Mouse (Mus musculus) kidney, adult 8-10 months (tissue): ENCODE measurements around the gene Hs3st4.
A peak's percentile ranks its signal among the peaks of the same experiment; 100 is the strongest.

ENCODE experiments used
- DNase-seq, 2 experiments: peaks; one replicate each; pipeline ENCODE4 v3.0.0; 2022

Gene Hs3st4

DNA sequence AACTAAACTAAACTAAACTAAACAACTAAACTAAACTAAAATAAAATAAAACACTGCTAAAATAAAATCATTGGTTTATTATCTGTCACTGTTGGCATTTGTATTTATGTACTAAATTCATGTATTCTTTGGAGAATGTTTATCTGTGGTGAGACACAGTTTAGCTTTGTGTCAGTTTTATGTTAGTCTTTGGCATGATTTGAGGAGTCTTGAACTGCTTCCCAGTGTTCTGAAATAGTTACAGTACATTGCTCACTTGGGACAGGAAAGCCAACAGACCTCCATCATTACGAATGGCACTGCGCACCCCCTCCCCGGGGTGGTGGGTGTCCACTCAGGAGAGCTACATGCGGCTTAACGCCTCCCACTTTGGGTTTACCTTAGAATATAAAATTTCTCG is 158.6 kb downstream of the Hs3st4 start:
- no peak for DNase-seq

GRCm38 (mm10) chr7:124150901-124151300 is 168.2 kb downstream of the Hs3st4 start:
- DNase-seq = no peak

DNA sequence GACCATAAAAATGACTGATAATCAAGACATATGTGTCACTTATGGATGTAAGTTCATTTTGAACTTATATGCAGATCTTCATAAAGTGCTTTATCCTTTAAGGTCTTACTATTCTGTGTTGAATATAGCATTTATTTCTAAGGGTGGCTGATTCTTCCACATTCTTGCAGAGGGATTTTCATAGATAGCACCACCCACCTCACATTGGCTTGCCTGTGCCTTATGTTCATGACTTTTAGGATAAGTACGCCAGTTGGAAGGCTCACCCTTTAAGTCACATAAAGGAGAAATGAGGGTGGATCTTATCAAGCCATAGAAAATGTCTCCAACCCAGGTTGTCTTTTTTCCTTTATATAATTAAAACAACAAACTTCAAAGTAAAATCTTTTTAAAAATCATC is 180.6 kb downstream of the Hs3st4 start:
- DNase-seq = no peak

DNA sequence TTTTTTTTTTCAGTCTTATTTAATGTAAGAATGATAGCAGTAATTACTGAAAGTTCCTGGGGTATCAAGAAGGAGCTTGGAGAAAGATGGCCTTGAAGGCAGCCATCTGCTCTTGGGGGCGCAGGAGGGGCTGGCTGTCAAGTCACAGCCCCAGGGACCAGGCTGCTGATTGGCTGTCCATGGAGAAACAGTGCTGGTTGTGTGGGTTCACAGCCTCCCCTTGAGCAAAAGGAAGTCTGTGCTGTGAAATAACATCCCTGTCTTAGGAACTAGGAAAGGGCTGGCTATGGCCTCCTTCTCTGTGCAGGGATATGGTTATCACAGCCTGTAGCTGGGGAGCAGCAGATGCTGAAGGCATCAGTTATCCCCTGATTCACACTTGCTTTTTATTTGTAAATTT is 183.6 kb downstream of the Hs3st4 start:
- DNase-seq = no peak

- no peak for DNase-seq
Measured at GRCm38 (mm10) chr7:124168796-124169195, 186.1 kb downstream of the Hs3st4 start.

DNA sequence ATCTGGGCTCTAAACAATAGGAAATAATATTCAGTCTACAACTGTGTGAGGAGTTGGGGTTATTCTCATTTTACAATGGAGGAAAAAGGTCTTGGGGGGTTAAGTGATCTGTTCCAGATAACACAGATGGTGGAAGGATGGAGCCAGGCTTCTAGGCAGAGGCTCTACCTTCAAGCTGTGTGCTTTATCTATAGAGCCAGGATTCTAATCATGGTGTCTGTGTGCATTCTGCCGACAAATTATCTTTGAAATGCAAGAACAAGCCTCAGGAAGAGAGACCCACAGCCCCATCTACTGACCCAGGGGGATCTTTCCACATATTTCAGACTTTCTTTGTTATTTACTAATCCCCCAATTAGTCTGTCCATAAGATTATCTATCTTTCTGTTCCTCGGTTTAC is 187.3 kb downstream of the Hs3st4 start:
- no peak for DNase-seq

DNA sequence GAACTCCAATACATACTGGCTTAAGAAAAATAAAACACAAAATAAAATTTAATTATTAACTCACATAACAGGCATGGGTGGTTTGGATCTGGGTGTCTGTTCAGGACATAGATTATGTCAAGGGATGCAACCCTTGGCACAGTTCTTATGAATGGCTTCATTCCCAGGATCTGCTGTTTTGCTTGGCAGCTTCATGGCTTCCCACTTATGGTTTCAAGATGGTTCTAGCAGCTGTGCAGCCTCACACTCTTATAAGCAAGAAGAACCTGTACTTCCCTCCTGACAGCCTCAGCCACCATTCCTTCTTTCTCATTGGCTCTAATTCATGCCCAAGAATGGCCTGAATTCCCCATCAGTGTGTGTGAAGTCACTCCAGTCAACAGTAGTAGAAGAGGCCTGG is 189.3 kb downstream of the Hs3st4 start:
- peak in 1 of 2 experiments; percentile 53 for DNase-seq

GRCm38 (mm10) chr7:124180926-124181325 is 198.3 kb downstream of the Hs3st4 start:
- DNase-seq = no peak

GRCm38 (mm10) chr7:124184693-124185092 is 202.0 kb downstream of the Hs3st4 start:
- DNase-seq = no peak

- no peak for DNase-seq
Measured at GRCm38 (mm10) chr7:124198811-124199570, 216.3 kb downstream of the Hs3st4 start.

GRCm38 (mm10) chr7:124216921-124217320 is 234.3 kb downstream of the Hs3st4 start:
- DNase-seq = no peak

- no peak for DNase-seq
Measured at GRCm38 (mm10) chr7:124220556-124220955, 237.9 kb downstream of the Hs3st4 start.

- DNase-seq = no peak
Measured at GRCm38 (mm10) chr7:124237896-124238670, 255.4 kb downstream of the Hs3st4 start.

- DNase-seq = no peak
Measured at GRCm38 (mm10) chr7:124239903-124240647, 257.4 kb downstream of the Hs3st4 start.

GRCm38 (mm10) chr7:124249838-124250237 is 267.2 kb downstream of the Hs3st4 start:
- DNase-seq = no peak

DNA sequence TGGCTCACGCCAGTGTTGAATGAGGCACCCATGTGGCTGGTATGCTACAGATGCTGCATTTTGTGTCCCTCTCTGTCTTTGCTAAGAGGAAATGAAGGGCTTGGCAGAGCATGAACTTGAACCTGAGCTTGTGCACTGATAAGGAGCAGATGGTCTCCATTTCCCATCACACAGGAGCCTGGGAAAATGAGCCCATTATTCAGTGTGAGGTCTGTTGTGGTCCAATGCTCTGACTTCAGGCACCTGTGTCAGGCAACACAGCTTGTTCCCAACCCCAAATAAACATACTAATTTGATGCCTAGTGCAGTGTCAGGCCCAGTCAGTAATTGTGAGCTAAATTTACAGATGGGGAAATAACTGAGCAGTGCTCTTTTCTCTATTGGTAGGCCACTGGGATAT is 267.9 kb downstream of the Hs3st4 start:
- no peak for DNase-seq

GRCm38 (mm10) chr7:124258419-124258818 is 275.8 kb downstream of the Hs3st4 start:
- DNase-seq = no peak

DNA sequence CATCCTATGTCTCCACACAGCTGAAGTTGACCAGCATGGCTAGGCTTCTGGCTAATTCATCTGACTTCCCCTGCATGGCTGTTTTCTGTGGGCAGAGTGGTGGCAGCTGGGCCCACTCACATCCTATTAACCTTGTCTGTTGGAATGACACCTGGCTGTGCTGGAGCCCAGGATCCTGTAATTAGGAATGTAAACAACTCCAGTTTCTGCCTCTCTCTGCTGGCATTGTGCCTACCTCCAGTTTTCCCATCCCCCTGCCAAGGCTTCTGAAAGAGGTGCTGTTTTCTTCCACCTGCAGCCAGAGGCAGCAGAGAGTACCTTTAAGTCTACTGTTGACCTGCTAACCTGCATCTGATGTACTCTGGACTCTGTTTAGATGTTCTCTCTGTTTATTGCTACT is 288.1 kb downstream of the Hs3st4 start:
- peak in 1 of 2 experiments; percentile 11 for DNase-seq

DNA sequence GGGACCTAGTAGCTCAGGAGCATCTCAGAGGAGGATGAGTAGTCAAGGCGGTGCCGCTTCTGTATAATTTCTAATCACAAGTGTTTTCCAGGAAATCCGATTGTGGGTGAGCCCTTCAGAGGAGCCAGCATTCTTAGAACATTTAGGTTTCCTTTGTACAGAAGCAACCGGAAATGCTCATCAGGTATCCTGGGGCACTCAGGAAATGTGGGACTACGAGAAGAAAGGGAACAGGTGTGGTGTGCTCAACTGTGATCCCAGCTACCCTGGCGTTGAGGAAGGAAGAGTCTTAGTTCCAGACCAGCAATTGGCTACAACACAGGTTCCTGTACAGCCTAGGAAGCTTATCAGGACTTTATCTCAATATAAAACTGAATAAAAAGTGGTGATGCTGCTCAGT is 307.2 kb downstream of the Hs3st4 start:
- no peak for DNase-seq

DNA sequence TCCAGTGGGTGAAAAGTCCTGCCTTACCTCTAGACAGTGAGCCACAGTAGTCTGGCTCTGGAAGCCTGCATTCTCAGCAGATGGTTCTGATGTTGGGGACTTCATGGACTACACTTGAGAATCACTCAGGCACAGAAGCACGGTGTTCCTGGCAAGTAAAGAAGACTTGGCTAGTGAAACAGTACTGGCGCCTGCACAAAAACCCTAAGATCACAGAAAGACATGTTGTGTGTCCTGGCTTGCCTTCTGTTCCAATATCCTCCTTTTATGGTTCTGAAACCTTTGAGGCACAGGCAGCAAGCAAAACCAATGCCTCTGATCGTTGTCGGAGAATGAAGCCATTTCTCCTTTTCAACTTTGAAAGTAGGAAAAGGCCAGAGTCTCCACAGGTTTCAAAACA is 336.8 kb downstream of the Hs3st4 start:
- DNase-seq = no peak

GRCm38 (mm10) chr7:124335635-124336034 is 353.0 kb downstream of the Hs3st4 start:
- DNase-seq = no peak

DNA sequence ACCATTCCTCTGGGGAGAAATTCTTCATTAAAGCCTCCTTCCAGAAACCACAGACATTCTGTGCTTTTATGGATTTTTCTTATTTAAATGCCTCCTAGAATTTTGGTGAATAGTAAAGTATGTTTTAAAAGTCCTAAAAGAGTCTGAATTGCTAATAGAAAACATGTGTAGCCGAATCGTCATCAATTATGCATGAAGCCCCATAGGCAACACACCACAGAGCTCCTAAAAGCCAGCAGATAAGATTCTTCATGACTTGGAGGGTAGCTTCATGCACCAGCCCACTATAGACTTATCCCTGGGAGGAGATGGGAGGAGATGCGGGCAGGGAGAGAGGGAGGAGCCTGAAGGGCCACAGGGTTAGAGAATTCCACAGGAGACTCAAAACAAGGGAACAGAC is 358.8 kb downstream of the Hs3st4 start:
- no peak for DNase-seq

GRCm38 (mm10) chr7:124347218-124348017 is 364.7 kb downstream of the Hs3st4 start:
- peak; percentile 32 to 33 for DNase-seq
